Mouse (Mus musculus): ENCODE measurements at regions not wholly inside any gene's neighbourhood (a gene's known extent, or its start where the extent isn't known, plus 50 kb on each side); places are given as distances from the start of the nearest gene placed in this dataset.
"Not testable (repeated sequence)": the region's sequence is repeated elsewhere in the genome, so short reads cannot be mapped to it uniquely, and the experiment has no call there.

GRCm38 (mm10) chr16:23838696-23839095 lies 52.1 kb downstream of the Sst start:
- no peak for DNase-seq (ENCODE audit: low read depth)

- DNase-seq (ENCODE audit: low read depth) = peak; percentile 15
These were observed 52.6 kb downstream of the Sst start for GRCm38 (mm10) chr16:23838114-23838513.

- DNase-seq (ENCODE audit: low read depth) = no peak
These were observed 55.8 kb downstream of the Sst start for GRCm38 (mm10) chr16:23834991-23835390.

GRCm38 (mm10) chr16:23833603-23834002 lies 57.2 kb downstream of the Sst start:
- no peak for DNase-seq (ENCODE audit: low read depth)

GRCm38 (mm10) chr16:23833042-23833423 lies 57.7 kb downstream of the Sst start:
- no peak for DNase-seq (ENCODE audit: low read depth)

GRCm38 (mm10) chr16:23832393-23833041 lies 58.2 kb downstream of the Sst start:
- DNase-seq (ENCODE audit: low read depth) = no peak

- no peak for DNase-seq (ENCODE audit: low read depth)
These were observed 65.1 kb downstream of the Sst start for GRCm38 (mm10) chr16:23825662-23826061.

- DNase-seq (ENCODE audit: low read depth) = no peak
These were observed 105.5 kb downstream of the Sst start for GRCm38 (mm10) chr16:23785216-23785615.

GRCm38 (mm10) chr16:23784021-23784897 lies 106.5 kb downstream of the Sst start:
- DNase-seq (ENCODE audit: low read depth) = no peak

- DNase-seq (ENCODE audit: low read depth) = no peak
These were observed 110.1 kb downstream of the Sst start for GRCm38 (mm10) chr16:23780440-23781231.

GRCm38 (mm10) chr16:23777894-23778293 lies 112.9 kb downstream of the Sst start:
- no peak for DNase-seq (ENCODE audit: low read depth)

GRCm38 (mm10) chr16:23777041-23777440 lies 113.7 kb downstream of the Sst start:
- no peak for DNase-seq (ENCODE audit: low read depth)

- DNase-seq (ENCODE audit: low read depth) = no peak
These were observed 114.3 kb downstream of the Sst start for GRCm38 (mm10) chr16:23776501-23776900.

- DNase-seq (ENCODE audit: low read depth) = no peak
These were observed 132.5 kb downstream of the Sst start for GRCm38 (mm10) chr16:23758136-23758812.

- no peak for DNase-seq (ENCODE audit: low read depth)
These were observed 153.7 kb downstream of the Sst start for GRCm38 (mm10) chr16:23737026-23737425.

GRCm38 (mm10) chr16:23735722-23736121 lies 155.0 kb downstream of the Sst start:
- no peak for DNase-seq (ENCODE audit: low read depth)

GRCm38 (mm10) chr16:23726562-23726961 lies 164.2 kb downstream of the Sst start:
- DNase-seq (ENCODE audit: low read depth) = no peak

GRCm38 (mm10) chr16:23721745-23722144 lies 169.0 kb downstream of the Sst start:
- DNase-seq (ENCODE audit: low read depth) = no peak

- DNase-seq (ENCODE audit: low read depth) = no peak
These were observed 180.5 kb upstream of the Masp1 start for GRCm38 (mm10) chr16:23701156-23701555.

GRCm38 (mm10) chr16:23694226-23694625 lies 173.6 kb upstream of the Masp1 start:
- not testable (repeated sequence) for DNase-seq (ENCODE audit: low read depth)

- no peak for DNase-seq (ENCODE audit: low read depth)
These were observed 169.4 kb upstream of the Masp1 start for GRCm38 (mm10) chr16:23690061-23690460.

GRCm38 (mm10) chr16:23686783-23687182 lies 166.2 kb upstream of the Masp1 start:
- no peak for DNase-seq (ENCODE audit: low read depth)

Measured in induced T-regulatory cell, adult 2 months (primary cell).